Mouse (Mus musculus): Measurements from ENCODE around the gene Abcc6.

DNA sequence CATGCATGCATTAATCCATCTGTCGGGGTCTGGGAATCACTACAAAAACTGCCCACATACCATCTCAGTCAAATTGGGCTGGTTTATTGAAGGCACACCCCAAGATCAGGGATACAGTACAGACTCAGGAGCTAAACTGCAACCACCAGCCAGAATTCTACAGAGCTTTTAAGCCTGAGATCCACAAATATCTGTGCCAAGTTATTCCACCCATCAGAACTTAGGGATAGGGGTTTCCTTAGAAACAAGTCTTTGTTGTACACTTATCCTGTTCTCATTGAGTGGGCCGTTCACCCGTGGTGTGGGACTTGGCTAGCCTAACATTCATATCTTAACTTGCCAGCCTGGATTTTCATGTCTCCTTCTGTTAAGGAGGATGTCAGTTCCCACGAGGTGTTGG lies 81.0 kb downstream of the Abcc6 start:
- TF ChIP-seq CTCF (IDR thresholded peaks at IDR 0.05; ENCODE audit: low read depth, low read length) (no peak), GATA1 (IDR thresholded peaks at IDR 0.05; ENCODE audit: borderline replicate concordance, low read length) (no peak), TAL1 (conservative IDR thresholded peaks at IDR 0.05; ENCODE audit: low read depth, low read length) (no peak), GATA2 (IDR thresholded peaks at IDR 0.05; ENCODE audit: borderline replicate concordance, low read depth, low read length) (no peak), POLR2AphosphoS5 (IDR thresholded peaks at IDR 0.05; ENCODE audit: insufficient replicate concordance, low read depth, low read length) (no peak)
